Mouse (Mus musculus) heart, postnatal 36 days (tissue): Measurements from ENCODE around the gene Cyth3. TPM values are rescaled to one million over a fixed set of nuclear protein-coding genes. Genes with fewer than 3 reads are reported as not detected.

Experiments
- DNase-seq, 2 experiments: peaks; one replicate each; pipeline ENCODE4 v3.0.0; 2021 to 2022
- intact Hi-C: fragments of 180-260 bp; cut with DNase I; formaldehyde crosslinking; loops from one replicate; pipeline ENCODE4 v1.15.1; 2025
- total RNA-seq, 2 experiments: library from RNA; stranded (reverse); gene quantifications; 2 replicates each; pipeline ENCODE4 v1.2.3; 2021

Gene Cyth3
- total RNA-seq, 2 experiments from 2014 or later = 34.7 to 40.7 TPM

DNA sequence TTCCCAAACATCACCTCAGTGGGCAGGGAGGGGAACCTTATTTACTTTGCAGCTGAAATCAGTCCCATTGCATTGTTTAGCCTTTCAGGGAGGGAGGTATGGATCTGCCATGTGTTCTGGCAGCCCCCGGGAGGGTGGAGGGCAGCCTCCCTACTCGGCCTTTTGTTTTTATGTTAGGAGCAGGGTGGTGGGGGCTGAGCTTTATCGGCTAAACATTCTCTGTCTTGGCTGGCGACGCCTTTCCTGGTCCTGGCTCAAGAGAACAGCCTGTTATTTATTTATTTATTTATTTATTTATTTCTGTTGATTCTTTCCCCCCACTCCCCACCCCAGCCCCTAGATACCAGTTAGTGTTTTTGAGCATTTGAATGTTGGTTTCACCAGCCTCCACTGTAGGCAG lies 7.7 kb upstream of the Cyth3 start:
- DNase-seq = no peak
- intact Hi-C loops = no loop called here

DNA sequence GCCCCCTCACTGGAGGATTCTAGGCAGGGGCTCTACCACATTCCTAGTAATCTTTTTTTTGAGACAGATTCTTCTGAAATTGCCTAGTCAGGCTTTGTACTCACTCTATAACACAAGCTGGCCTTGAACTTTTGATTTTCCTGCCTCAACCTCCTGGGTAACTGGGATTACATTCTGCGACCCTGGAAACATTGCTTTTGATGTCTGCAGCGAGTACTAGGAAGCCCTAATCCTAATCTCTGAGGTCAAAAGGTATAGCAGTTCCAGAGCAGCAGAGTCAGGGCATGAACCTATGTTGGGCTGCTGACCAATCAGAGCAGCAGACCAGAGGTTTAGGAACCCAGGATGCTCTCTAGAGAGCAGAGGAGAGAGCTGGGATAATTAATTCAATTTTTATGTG lies 6.9 kb upstream of the Cyth3 start:
- DNase-seq = no peak
- intact Hi-C loops = no loop called here

DNA sequence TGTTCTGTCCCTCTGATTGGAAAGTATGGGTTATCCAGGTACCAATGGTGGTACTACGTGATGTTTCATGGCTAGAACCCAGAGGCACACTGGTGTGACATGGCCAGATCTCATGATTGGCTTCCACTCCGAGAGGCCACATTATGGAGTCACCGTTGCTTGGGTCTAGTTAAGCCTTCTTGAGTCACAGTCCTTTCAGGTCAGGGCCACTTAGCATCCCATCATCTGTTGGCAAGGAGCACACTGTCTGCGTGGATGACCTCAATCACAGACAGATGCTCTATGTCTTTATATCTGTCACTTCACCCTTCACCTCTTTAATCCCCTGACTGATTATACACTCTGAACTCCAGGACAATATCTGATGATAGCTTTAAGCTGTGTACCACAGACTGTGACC lies 6.1 kb upstream of the Cyth3 start:
- intact Hi-C loops = no loop called here
- no peak for DNase-seq

DNA sequence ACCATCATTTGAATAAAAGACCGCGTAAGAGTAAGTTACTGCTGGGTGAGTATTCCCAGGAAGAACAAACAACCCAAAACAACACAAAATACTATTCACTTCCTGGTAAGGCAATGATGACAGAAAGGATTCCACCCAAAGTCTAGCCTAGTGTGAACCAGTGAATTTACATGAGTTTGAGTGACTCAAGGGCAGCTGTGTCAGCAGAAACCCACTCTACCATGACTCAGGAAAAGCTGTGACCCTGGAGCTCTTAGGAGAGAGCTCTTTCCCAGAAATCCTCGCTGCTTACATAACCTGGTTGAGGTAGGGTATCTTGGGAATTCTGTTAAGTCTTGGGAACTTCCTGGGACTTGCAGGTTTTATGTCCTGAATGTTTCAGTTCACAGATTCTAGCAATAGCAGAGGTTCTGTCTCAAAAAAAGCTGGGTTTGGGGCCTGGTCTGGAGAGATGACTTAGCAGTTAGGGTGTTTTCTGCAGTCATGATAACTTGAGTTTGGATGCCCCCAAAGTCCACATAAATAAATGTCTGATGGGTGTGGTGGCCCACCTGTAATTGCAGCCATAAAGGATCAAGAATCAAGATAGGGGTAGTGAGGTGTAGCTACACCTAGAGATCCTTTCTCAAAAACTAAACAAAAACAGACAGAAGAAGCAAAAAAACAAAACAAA lies 5.5 kb upstream of the Cyth3 start:
- intact Hi-C loops = no loop called here
- no peak for DNase-seq

DNA sequence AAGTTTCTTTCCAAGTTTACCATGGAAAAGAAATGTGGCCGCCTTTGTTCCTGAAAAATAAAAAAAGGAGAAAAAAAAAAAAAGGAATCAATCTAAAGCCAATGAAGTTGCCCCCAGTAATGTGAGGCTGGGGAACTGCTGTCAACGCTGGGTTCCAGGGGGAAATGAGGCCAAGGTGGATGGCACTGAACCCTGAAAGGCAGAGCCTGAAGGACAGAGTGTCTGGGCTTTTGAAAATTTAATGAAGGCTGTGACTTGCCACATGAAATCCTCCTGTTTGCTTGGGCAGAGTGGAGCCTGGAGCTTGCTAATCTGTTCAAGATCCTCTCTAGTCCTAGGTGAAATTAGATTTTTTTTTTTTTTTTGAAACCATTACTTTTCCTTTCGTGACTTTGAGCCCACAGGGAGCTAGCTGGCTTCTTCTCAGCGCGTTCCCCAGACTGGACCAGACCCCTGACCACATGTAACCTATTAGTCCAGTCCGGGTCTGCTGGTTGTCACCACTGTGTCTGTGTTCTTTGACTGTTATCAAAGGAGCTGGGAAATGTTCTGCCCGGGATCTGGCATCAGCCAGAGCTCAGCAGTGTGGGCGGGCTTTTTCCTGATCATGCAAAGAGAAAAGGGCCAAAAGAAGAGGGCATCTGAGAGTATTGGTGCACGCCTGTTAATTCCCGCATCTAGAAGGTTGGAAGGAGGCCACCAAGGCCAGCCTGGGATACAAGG lies 4.6 kb upstream of the Cyth3 start:
- intact Hi-C loops = no loop called here
- DNase-seq = peak in 1 of 2 experiments; percentile 41

DNA sequence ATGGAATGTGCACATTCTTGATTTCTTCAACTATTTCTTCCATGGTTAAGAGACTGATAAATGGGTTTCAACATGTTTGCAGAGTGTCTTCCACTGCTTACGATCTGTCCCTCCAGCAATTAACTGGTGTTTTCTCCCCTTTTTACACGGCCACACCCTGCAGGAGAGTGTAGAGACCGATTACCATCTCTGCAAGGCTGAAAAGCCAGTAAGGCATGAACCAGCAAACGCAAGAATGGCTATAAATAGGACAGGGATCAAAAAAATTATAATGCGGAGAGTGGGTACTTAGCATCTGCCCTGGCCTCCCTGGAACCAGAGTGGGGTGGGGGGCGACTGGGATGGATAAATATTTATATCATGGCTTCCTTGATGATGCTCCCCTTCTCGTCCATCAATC lies 3.7 kb upstream of the Cyth3 start:
- DNase-seq = no peak
- intact Hi-C loops = no loop called here

DNA sequence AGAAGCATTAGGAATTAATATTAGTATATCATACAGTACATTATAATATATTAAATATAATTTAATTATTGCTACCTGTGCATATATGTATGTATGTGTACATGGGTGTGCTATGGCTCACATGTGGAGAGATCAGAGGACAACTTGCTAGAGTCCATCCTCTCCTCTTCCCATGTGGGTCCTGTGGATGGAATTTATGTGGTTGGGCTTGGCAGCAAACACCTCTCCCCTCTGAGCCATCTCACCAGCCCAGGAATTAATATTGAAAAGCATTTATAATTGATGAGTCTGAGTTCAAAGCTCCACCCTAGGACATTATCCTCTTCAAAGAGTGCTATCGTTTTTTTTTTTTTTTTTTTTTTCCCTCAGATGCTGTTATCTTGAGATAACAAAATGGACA lies 2.1 kb upstream of the Cyth3 start:
- DNase-seq = no peak
- intact Hi-C loops = no loop called here

DNA sequence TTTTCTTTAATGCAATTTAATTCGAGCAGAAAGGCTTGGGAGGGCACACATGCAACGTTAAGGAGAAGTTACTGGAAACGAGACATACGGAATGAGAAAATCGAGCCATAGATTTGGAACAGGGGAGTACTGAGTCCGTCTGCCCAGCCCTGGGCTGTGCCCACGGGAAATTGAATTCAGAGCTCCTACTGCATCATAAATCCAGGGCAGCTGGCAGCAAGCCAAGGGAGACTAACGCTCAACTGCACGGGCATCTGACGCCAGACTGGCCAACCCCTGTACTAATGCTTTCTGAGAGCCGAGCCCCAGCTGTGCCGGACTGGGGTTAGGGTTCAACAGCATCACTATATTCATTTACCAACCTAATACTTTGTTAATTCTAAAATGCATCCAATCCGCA lies 1.3 kb upstream of the Cyth3 start:
- intact Hi-C loops = no loop called here
- DNase-seq = no peak

DNA sequence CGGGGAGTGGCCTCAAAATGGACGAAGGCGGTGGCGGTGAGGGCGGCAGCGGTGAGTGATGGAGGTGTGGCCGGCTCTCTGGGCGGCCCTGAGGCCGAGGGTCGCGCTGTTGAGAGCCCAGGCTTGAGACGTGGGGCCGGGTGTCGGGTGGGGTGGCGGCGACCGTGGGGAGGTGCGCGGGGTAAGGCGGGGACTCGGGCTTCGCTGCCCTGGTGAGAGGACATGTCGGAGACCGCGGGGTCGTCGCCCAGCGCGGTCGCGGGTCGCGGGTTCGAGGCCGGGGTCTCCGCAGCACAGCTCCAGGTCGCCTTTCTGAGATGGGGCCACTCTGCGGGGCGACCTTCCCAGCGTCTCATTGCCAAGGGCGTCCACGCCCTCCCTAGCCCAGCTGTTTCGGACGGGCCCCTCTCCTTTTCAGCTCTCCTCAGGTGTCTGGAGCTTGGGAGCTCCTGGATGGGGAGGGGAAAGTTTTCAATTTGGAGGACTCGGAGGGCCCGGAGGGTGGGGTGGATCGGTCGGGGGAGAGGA lies 440 bp downstream of the Cyth3 start:
- intact Hi-C loops = loop anchor here (1.0 to 2.0 kb wide), 2 partner anchors 47 to 50 kb away; no protein-coding TSS in a partner anchor
- peak in 1 of 2 experiments; percentile 54 for DNase-seq

DNA sequence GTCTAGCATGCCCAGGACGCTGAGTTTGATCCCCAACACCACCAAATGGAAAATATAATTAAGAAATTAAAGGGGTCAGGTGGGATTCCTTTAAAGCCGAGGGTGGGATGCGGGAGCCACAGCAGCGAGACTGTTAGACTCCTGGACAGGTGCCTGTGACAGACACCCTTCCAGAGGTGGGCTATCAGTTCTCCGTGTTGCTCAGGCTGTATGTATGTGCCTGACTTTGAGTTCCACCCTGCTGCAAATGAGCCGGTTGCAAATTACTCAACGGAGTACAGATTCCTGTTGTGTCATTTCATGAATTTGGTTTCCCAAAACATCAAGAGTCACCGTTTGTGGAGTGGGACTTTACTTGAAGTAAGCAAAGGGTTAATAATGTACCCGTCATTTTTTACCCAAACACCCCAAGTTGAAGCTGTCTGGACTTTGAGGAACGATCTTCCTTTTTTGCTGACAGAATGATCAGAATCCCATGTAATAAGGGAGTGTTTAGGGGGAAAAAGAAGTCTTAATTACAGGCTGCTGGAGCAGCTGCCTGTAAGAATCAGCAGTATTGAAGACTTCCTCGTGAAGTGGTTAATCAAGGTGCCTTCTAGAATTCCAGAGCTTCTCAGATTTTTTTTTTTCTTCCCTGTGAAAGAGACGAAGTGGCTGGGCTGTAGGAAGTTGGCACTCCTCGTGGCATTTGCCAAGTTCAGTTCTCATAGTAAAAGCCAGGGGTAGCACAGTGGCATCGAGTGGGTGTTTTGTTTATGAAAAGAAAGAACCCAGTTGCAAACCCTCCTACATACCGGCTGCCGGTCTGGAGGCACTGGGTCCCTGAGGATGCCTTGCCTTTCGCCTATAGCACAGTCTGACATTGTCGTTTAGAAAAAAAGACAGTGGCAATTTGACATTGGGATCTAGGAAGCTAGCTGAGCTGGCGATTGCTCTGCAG lies 1.4 kb downstream of the Cyth3 start:
- intact Hi-C loops = loop anchor here (1.0 to 2.0 kb wide), 2 partner anchors 46 to 51 kb away; no protein-coding TSS in a partner anchor
- DNase-seq = no peak

DNA sequence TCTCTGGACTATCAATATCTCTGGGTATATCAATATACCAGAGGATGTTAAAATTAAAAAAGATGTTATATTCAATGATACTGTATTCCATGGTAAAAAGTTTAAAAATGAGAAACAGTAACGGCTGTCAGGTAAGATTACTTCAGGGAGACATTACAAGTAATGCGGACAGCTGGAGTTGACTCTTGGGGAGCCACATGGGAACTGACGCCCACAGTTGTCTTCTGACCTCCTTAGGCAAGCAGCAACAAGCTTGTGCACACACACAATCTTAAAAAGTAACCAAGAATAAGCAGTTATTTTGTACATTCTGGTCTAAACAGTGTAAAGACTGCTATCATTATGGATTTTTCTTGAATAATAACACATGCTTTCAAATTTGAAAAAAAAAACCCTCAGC lies 2.2 kb downstream of the Cyth3 start:
- intact Hi-C loops = no loop called here

DNA sequence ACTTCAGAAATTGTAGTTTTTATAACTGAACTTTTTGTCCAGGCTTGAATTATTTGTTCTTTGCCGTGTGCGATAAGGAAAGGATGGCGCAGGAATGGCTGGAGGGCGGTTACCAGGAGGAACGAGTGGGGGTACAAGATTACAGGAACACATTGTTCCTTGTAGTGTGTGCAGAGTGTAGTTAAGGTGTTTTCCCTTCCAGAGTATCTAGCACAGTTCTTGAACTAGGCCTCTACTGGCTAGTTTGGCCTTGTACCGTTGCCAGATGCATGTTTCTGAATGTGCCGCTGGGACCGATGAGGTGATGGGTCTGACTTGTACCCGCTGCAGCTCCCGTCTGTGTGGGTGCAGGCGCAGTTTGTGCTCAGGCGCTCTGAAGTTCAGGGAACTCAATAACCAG lies 3.2 kb downstream of the Cyth3 start:
- intact Hi-C loops = no loop called here

More for the DNA sequence above, 2.2 kb downstream of the Cyth3 start:
- DNase-seq = no peak

DNA sequence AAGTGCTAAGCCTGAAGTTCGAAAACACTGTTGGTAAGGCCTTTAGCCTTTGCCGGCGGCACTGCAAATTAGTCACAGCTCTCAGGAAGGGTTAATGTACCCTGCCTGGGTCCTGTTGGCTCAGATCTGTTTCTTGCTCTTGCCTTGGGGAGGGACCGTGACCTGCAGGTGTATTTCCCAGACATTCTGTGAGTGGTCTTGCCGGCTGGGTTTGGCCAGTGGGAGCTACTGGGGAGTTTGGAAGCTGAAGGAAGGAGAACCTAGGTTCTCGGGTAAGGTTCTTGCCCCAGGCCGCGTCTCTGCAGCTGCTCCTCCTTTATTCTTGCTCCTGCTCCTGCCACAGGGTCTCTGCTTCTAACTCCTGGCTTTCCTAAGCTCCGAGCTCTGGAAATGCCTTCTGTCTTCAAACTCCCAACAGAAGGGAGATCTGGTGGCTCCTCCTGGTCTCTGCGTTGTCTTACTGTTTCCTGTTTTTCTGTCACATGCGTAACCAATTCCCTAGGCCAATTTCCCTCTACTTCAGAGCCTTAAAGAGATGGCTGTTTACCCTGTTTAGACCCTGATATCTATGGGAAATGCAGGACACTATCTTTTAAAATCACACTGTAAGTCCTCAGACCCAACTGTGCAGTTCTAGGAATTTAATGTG lies 3.8 kb downstream of the Cyth3 start:
- DNase-seq = no peak
- intact Hi-C loops = no loop called here

More for the DNA sequence above, 3.2 kb downstream of the Cyth3 start:
- peak; percentile 36 to 59 for DNase-seq

DNA sequence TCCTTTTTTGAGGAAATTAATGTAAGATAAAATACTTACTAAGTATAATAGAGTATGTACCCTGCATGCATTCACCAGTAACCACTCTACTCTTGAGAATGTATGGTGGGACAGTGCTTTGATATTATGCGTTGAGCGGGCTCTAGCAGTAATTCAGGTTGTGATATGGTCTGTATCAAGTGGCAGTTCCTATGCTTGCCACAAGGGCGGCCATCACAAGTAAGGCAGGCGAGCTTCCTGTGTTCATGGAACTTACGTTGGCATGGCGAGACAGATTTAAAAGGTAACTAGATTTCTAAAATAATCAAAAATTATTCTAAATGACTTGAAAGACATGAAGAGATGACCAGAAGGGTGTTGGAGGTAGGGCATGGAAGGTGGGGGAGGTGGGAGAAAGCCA lies 5.3 kb downstream of the Cyth3 start:
- DNase-seq = no peak
- intact Hi-C loops = no loop called here

DNA sequence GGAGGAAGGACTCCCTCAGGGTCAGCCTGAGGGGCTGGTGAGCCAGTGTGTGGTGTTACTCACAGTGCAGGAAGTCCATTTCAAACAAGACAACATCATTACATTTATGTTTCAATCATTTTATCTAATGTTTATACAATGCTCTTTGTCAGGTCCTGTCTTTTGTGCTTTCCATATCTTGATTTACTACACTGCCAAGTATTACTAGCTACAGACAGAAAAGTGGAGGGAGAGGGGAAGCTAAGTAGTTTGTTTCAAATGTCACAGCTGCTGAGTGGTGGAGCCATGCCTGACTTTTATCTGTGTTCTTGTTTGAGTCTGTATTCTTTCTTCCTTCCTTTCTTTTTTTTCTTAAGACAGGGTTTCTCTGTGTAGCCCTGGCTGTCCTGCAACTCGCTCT lies 5.7 kb downstream of the Cyth3 start:
- intact Hi-C loops = no loop called here
- DNase-seq = no peak

DNA sequence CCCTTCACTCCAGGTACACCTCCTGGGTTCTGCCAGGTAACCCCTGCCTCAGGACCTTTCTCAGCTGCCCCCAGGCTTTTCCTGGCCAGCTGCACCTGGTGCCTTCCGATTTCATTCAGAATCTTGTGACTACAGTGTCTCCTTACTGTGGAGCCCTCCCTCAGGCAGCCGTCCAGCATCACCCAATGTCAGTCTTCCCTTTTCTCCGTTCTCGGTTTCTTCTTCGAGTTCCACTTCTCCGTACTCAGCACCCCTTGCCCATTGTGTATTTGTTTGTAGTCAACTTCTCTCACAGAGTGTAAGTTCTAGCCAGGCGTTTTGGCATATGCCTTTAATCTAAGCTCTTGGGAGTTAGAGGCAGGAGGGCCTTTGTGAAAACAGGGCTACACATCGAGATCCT lies 7.4 kb downstream of the Cyth3 start:
- no peak for DNase-seq
- intact Hi-C loops = no loop called here

DNA sequence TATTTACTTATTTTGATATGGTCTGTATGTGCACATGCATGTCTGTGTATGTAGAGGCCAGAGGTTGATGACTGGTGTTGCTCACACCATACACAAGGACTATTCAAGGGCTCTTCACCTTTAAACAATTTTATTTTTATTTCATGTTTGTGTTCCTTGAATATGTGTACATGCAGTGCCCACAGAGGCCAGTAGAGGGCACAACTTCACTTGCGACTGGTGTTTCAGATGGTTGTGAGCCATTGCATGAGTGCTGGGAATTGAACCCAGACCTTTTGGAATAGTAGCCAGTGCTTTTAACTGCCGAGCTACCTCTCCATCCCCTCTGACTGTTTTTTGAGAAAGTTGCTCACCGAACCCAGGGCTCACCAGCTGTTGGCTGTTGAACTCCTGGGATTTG lies 8.0 kb downstream of the Cyth3 start:
- no peak for DNase-seq
- intact Hi-C loops = no loop called here

DNA sequence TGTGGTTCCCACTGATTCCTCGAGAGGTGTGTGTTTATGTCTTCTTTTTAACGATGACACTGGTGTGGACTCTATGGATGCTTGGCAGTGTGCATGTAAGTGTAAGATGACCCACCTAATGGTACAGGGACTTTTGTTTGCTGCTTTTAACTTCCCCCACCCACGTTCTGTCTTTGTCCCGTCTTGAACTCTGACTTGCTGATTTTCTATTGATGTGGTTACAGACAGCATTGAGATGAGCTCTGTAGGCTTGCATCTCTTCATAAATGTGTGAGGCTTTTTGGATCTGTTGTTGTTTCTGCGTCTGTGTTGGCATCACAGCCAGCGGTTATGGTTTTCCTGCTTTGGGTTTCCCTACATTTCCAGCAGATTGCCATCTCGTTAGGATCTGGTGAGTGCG lies 8.5 kb downstream of the Cyth3 start:
- DNase-seq = no peak
- intact Hi-C loops = no loop called here

DNA sequence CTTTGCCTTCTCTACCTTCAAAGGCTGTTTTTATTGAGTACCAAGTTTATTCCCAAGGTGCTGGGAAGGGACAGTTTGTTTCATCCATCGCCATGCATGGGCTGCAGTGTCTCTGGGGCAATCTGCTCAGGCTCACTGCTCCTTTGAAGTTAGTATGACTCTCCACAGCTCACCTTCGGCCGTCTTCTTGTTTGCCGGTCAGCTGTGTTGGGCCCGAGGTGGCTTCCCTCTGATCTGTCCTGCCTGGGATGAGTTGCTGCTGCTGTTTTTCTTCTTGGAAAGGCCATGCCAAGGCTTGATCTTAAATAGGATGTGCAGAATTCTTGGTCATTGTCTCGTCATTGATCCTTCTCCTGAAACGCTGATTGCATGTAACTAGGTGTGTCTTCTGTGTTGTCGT lies 9.3 kb downstream of the Cyth3 start:
- intact Hi-C loops = no loop called here

More for the DNA sequence above, 9.3 kb downstream of the Cyth3 start:
- DNase-seq = no peak
